Comparison of ENCODE assay signal across 9 mouse cellular contexts in the genomic region with DNA sequence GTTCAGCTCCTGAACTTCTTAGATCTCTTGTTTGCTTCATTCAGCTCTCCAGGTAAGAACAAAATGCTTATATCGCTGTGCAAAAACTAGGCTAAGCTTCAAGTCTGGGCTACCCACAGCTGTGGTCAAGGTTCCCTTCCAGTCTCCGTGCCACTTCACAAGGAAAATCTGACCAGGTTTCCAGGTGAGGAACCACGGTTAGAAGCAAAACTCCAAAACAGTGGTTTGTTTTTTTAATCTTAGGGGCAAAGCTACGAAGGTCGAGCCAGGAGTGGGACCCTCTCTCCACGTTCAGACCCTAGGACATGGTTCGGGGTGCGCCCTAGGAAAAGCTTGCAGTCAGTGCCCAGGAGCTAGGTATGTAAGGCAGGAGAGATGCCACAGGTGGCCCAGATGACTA. TPM values are rescaled to one million over a fixed set of nuclear protein-coding genes. Genes with fewer than 3 reads are reported as not detected.
A peak's percentile ranks its signal among the peaks of the same experiment; 100 is the strongest.
DNase-seq lines count a peak whose midpoint lies in the region; ATAC-seq and TF ChIP-seq lines count a peak whose summit lies in the region.
"Had no signal": no experiment of that assay in that cellular context is flagged by ENCODE, and none has a peak within 500 bp of the region (broad histone marks: within the 10 kb centered on the region; RNA-seq: fewer than 3 reads in every experiment).

No protein-coding gene starts in this region.

- H3K27ac ChIP-seq in heart, adult 2 months: peak overlapping the region; percentile 100
- no peak overlapping the region for H3K27ac ChIP-seq in thymus, adult 2 months (ENCODE audit: control insufficient read depth, insufficient read depth, low read length)
- no peak overlapping the region for H3K27ac ChIP-seq in liver, embryonic 14.5 days

- H3K79me2 ChIP-seq in heart, adult 2 months (replicated peaks; ENCODE audit: control insufficient read depth, insufficient read depth, low read length): peaks cover 8% of the 10 kb centered on the region

- H3K27me3 ChIP-seq in heart, adult 2 months (ENCODE audit: control insufficient read depth, insufficient read depth, low read length): no peaks in the 10 kb centered on the region
- H3K27me3 ChIP-seq in thymus, adult 2 months (ENCODE audit: control insufficient read depth, insufficient read depth, low read length): peaks cover 8% of the 10 kb centered on the region; the same call in 1 of the 2 replicates
- H3K27me3 ChIP-seq in liver, embryonic 14.5 days (ENCODE audit: control insufficient read depth, insufficient read depth, low read length): 0 out of 2 replicates have a peak, but pooled peaks cover 2% of the 10 kb centered on the region

- no peak for DNase-seq in heart, adult 2 months
- no peak for DNase-seq in heart, postnatal 4 days
- peak; percentile 5 for DNase-seq in thymus, adult 2 months
- no peak for DNase-seq in thymus, postnatal 10 days (ENCODE audit: low spot score in 2 of 2)
- DNase-seq in liver, embryonic 14.5 days (ENCODE audit: low read depth in 3 of 3, low spot score in 3 of 3): no peak
- DNase-seq in left cerebral cortex, adult 9 months (ENCODE audit: low spot score in 2 of 2): no peak
- DNase-seq in thymus, adult 18-20 months: no peak
- DNase-seq: thymus, postnatal 14 days had no signal

- ATAC-seq in liver, embryonic 14.5 days (ENCODE audit: insufficient read depth): no peak
- ATAC-seq in inflammation-experienced regulatory T-cells, adult 6 months: no peak

- H3K4me3 ChIP-seq in heart, adult 2 months: peak overlapping the region; percentile 86
- peak overlapping the region; percentile 53; the same call in 1 of the 2 replicates for H3K4me3 ChIP-seq in thymus, adult 2 months (ENCODE audit: control insufficient read depth, insufficient read depth, low read length)
- peak overlapping the region; percentile 54 to 59 for H3K4me3 ChIP-seq in liver, embryonic 14.5 days (ENCODE audit: insufficient read depth in 1 of 2, low read depth in 2 of 2, low read length in 2 of 2)

- no peaks in the 10 kb centered on the region for H3K9me3 ChIP-seq in liver, embryonic 14.5 days (ENCODE audit: control insufficient read depth, low read length)

- intact Hi-C loops in heart, adult 2 months (cut with DNase I): loop anchor here (1.0 to 5.0 kb wide), 2 partner anchors 12 to 42 kb away; no protein-coding TSS in a partner anchor

- 12% methylated on average over 8 of the region's 8 CpGs for WGBS in heart, adult 2 months
- 53% methylated on average over 8 of the region's 8 CpGs for WGBS in thymus, adult 2 months
- 28% methylated on average over 8 of the region's 8 CpGs for WGBS in liver, embryonic 14.5 days (ENCODE audit: insufficient replicate concordance)

- peak overlapping the region; percentile 70 for H3K4me2 ChIP-seq in liver, embryonic 14.5 days (ENCODE audit: low read depth)

- TF ChIP-seq EP300 in heart, adult 2 months (IDR thresholded peaks at IDR 0.05; ENCODE audit: insufficient read depth, low read depth, low read length): no peak
- no peak for TF ChIP-seq EP300 in liver, embryonic 14.5 days (IDR thresholded peaks at IDR 0.05; ENCODE audit: low read depth)

- H3K9ac ChIP-seq in heart, adult 2 months (ENCODE audit: low read depth, low read length): peak overlapping the region; percentile 99
- H3K9ac ChIP-seq in liver, embryonic 14.5 days (replicated peaks): no peak overlapping the region

- TF ChIP-seq CTCF in heart, adult 2 months (IDR thresholded peaks at IDR 0.05): no peak
- TF ChIP-seq CTCF in thymus, adult 2 months (IDR thresholded peaks at IDR 0.05; ENCODE audit: borderline replicate concordance, control insufficient read depth, extremely low read depth, insufficient read depth, low read length, poor library complexity): no peak
- no peak for TF ChIP-seq CTCF in liver, embryonic 14.5 days (IDR thresholded peaks at IDR 0.05; ENCODE audit: low read depth)

- H3K4me1 ChIP-seq in heart, adult 2 months (ENCODE audit: control insufficient read depth, insufficient read depth, low read length): peaks cover 8% of the 10 kb centered on the region
- H3K4me1 ChIP-seq in thymus, adult 2 months (replicated peaks; ENCODE audit: control insufficient read depth, insufficient read depth, low read length): peaks cover 11% of the 10 kb centered on the region
- H3K4me1 ChIP-seq in liver, embryonic 14.5 days (replicated peaks; ENCODE audit: control insufficient read depth in 2 of 2, insufficient read depth in 2 of 2, low read length in 1 of 2): peaks cover 0 to 8% of the 10 kb centered on the region in 2 experiments; a peak in 2 of 4 replicates

- TF ChIP-seq POLR2A in heart, adult 2 months (IDR thresholded peaks at IDR 0.05; ENCODE audit: insufficient read depth, low read depth, low read length): no peak
- TF ChIP-seq POLR2A in thymus, adult 2 months (IDR thresholded peaks at IDR 0.05; ENCODE audit: control insufficient read depth, extremely low read depth, insufficient read depth, low read length, poor library complexity): no peak

- H3K36me3 ChIP-seq in heart, adult 2 months (ENCODE audit: control insufficient read depth, insufficient read depth, low read length): peaks cover 4% of the 10 kb centered on the region; the same call in 1 of the 2 replicates
- H3K36me3 ChIP-seq in thymus, adult 2 months (ENCODE audit: control insufficient read depth, insufficient read depth, low read length): no peaks in the 10 kb centered on the region
- H3K36me3 ChIP-seq in liver, embryonic 14.5 days (replicated peaks; ENCODE audit: control insufficient read depth, insufficient read depth, low read depth): no peaks in the 10 kb centered on the region

RNA-seq across cellular contexts. Expression of gene Wwc2, which starts 1.5 kb away (rescaled TPM):
- 10 to 100 TPM; 25.2 to 26.9 TPM for total RNA-seq in heart, adult 2 months (2021)
- 8.3 and 11.0 TPM in 2 replicates for polyA plus RNA-seq in heart, adult 2 months (2012; rRNA removed)
- total RNA-seq in heart, postnatal 4 days (2021): 10 to 100 TPM; 47.4 to 47.9 TPM
- 1.8 and 2.0 TPM in 2 replicates for polyA plus RNA-seq in thymus, adult 2 months (2012; rRNA removed)
- polyA plus RNA-seq in liver, embryonic 14.5 days (2012; rRNA removed): 0.63 and 0.90 TPM in 2 replicates
- 1.0 TPM in 2 replicates for polyA plus RNA-seq in liver, embryonic 14.5 days (2014; fragmentation: Nextera tagmentation; extraction: Ambion mirVana)
- under 1 TPM in 2 of 3 experiments, not detected in 1; 0.10 to 0.16 TPM for polyA plus RNA-seq in inflammation-experienced regulatory T-cells, adult 6 months (2017; shearing (Covaris generic))
